Mouse (Mus musculus) small intestine, adult 2 months (tissue): Measurements from ENCODE around the gene Tlk1.

ENCODE experiments used
- CTCF ChIP-seq: fragments of 200-500 bp; IDR thresholded peaks from 2 replicates; pipeline ENCODE4 v1.5.1; 2012; ENCODE audit warnings: low read depth, mild to moderate bottlenecking, control low read depth, inconsistent platforms, low read length, moderate library complexity, mixed read lengths; ENCODE audit not compliant: insufficient replicate concordance, insufficient read length; ENCODE audit errors: extremely low read depth
- POLR2A ChIP-seq: fragments of 200-500 bp; IDR thresholded peaks from 2 replicates; pipeline ENCODE4 v1.6.1; 2012; ENCODE audit warnings: low read depth, mild to moderate bottlenecking, control low read depth, inconsistent platforms, low read length, moderate library complexity

- TF ChIP-seq CTCF (no peak), POLR2A (no peak)
Measured at GRCm38 (mm10) chr2:70784447-70784846, 41.1 kb downstream of the Tlk1 start.
